In the genomic region with DNA sequence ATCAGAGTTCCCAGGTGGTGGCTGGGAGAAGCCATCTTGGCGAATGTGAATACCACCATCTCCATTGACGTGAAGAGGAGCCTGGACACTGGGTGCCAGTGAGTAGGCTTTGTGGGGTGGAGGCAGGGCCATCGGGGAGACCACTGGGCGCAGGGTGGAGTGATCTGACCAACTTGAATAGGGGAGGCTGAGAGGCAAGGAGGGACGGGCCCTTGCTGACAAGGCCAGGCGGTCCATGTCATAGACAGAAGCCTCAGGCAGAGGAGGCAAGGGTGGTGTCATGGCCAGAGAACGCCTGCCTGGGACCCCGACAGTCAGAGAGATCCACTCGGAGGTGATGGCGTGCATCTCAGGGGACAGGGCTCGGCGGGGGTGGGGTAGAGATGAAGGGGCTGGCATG, we compare ENCODE assay signal across 29 mouse cellular contexts.
"Had no signal": no experiment of that assay in that cellular context is flagged by ENCODE, and none has a peak within 500 bp of the region (broad histone marks: within the 10 kb centered on the region; RNA-seq: fewer than 3 reads in every experiment).

No protein-coding gene starts in this region.

- DNase-seq: left cerebral cortex, postnatal 4 days; liver; liver, embryonic 13.5 days; liver, postnatal 0 days; lung, adult 18-20 months; lung, adult 2 months; lung, embryonic 14.5 days; lung, postnatal 10 days; lung, postnatal 14 days; lung, postnatal 36 days; lung, postnatal 4 days; midbrain, embryonic 14.5 days had no signal

- ATAC-seq: liver, embryonic 12.5 days; liver, postnatal 0 days; lung, postnatal 0 days; midbrain, embryonic 15.5 days; midbrain, embryonic 16.5 days had no signal

- H3K4me1 ChIP-seq: limb, embryonic 10.5 days; limb, embryonic 12.5 days; limb, embryonic 13.5 days; limb, embryonic 15.5 days; lung, embryonic 15.5 days; midbrain, embryonic 12.5 days; midbrain, embryonic 13.5 days; midbrain, embryonic 15.5 days had no signal

- H3K4me3 ChIP-seq: limb, embryonic 10.5 days; limb, embryonic 12.5 days; limb, embryonic 13.5 days; limb, embryonic 15.5 days; liver, embryonic 12.5 days; liver, embryonic 13.5 days; liver, embryonic 15.5 days; lung, embryonic 15.5 days; midbrain, embryonic 10.5 days; midbrain, embryonic 12.5 days; midbrain, embryonic 13.5 days; midbrain, embryonic 15.5 days; myocyte had no signal

- H3K9me3 ChIP-seq: limb, embryonic 10.5 days; limb, embryonic 12.5 days; limb, embryonic 13.5 days; limb, embryonic 15.5 days; liver, embryonic 12.5 days; liver, embryonic 13.5 days; liver, embryonic 15.5 days; lung, embryonic 15.5 days; megakaryocyte, embryonic 14.5 days; midbrain, embryonic 10.5 days; midbrain, embryonic 12.5 days; midbrain, embryonic 13.5 days; midbrain, embryonic 15.5 days had no signal

- H3K27ac ChIP-seq: limb, embryonic 10.5 days; limb, embryonic 12.5 days; limb, embryonic 13.5 days; limb, embryonic 15.5 days; liver, embryonic 12.5 days; liver, embryonic 13.5 days; liver, embryonic 14.5 days; liver, embryonic 15.5 days; lung, embryonic 15.5 days; macrophage; midbrain, embryonic 10.5 days; midbrain, embryonic 12.5 days; midbrain, embryonic 13.5 days; midbrain, embryonic 15.5 days had no signal

- H3K36me3 ChIP-seq: limb, embryonic 10.5 days had no signal

- H3K27me3 ChIP-seq: limb, embryonic 12.5 days; limb, embryonic 13.5 days; limb, embryonic 15.5 days; liver, embryonic 12.5 days; liver, embryonic 13.5 days; liver, embryonic 15.5 days; lung, embryonic 15.5 days; midbrain, embryonic 12.5 days; midbrain, embryonic 13.5 days; midbrain, embryonic 15.5 days had no signal
